Mouse (Mus musculus) intestine, embryonic 16.5 days (tissue): ENCODE measurements around the gene Kcnv2. TPM values are rescaled to one million over a fixed set of nuclear protein-coding genes. Genes with fewer than 3 reads are reported as not detected.

Experiments used
- ATAC-seq: fragments of 200-750 bp; cut with Nextera tagmentation; 2 replicates; pipeline ENCODE4 v1.8.0; 2017; ENCODE audit warnings: moderate TSS enrichment, moderate library complexity
- H3K27ac ChIP-seq: fragments of 300-500 bp; sonication (generic); 2 replicates; pipeline ENCODE4 v1.5.1; 2014; ENCODE audit warnings: mild to moderate bottlenecking, low read length
- H3K27me3 ChIP-seq: fragments of 300-500 bp; sonication (generic); replicated peaks from 2 replicates; pipeline ENCODE4 v1.6.1; 2014; ENCODE audit warnings: low read length, control low read depth, mixed read lengths; ENCODE audit not compliant: control insufficient read depth, insufficient read depth
- H3K36me3 ChIP-seq: fragments of 300-500 bp; sonication (generic); 2 replicates; pipeline ENCODE4 v1.6.1; 2014; ENCODE audit warnings: low read length, control low read depth; ENCODE audit not compliant: control insufficient read depth, insufficient read depth
- H3K4me1 ChIP-seq: fragments of 300-500 bp; sonication (generic); 2 replicates; pipeline ENCODE4 v1.6.1; 2014; ENCODE audit warnings: low read length, control low read depth, mixed read lengths; ENCODE audit not compliant: control insufficient read depth, insufficient read depth
- H3K4me2 ChIP-seq: fragments of 300-500 bp; sonication (generic); 2 replicates; pipeline ENCODE4 v1.6.1; 2014; ENCODE audit warnings: low read depth, low read length, control low read depth
- H3K4me3 ChIP-seq: fragments of 300-500 bp; sonication (generic); 2 replicates; pipeline ENCODE4 v1.5.1; 2014; ENCODE audit warnings: mild to moderate bottlenecking, low read length
- H3K9ac ChIP-seq: fragments of 300-500 bp; sonication (generic); 2 replicates; pipeline ENCODE4 v1.6.1; 2014; ENCODE audit warnings: low read depth, low read length
- H3K9me3 ChIP-seq: fragments of 300-500 bp; sonication (generic); 2 replicates; pipeline ENCODE4 v1.6.1; 2016; ENCODE audit warnings: low read length, control low read depth; ENCODE audit not compliant: control insufficient read depth
- WGBS: fragments of 180-500 bp; shearing (Covaris S2); extraction: QIAGEN DNeasy Blood & Tissue Kit; methylation state at CpG from one replicate; pipeline ENCODE4 v1.1.7; 2014; 5-methylcytosine and 5-hydroxymethylcytosine counted together
- polyA plus RNA-seq: library from polyadenylated mRNA; unstranded; fragments of >200 nt; fragmentation: Nextera tagmentation; extraction: Ambion mirVana; gene quantifications from 2 replicates; pipeline ENCODE4 v1.2.1, GENCODE M21; 2015

The Kcnv2 gene
- polyA plus RNA-seq, 1 experiment from 2014 or later = 0.07 TPM

GRCm38 (mm10) chr19:27317337-27317736 lies 5.1 kb upstream of the Kcnv2 start:
- 30% methylated on average over 5 of the region's 5 CpGs for WGBS
- peak; percentile 31; the same call in 1 of the 2 replicates for ATAC-seq
- Histone ChIP-seq H3K36me3 (no peaks in the 10 kb centered on the region), H3K4me1 (peaks cover 6% of the 10 kb centered on the region; the same call in 1 of the 2 replicates), H3K9ac (no peak overlapping the region), H3K27me3 (no peaks in the 10 kb centered on the region), H3K4me3 (no peak overlapping the region), H3K9me3 (no peaks in the 10 kb centered on the region), H3K4me2 (no peak overlapping the region), H3K27ac (no peak overlapping the region)

- H3K4me2 ChIP-seq = no peak overlapping the region
- WGBS = 94% methylated on average over 42 of the region's 42 CpGs
- H3K36me3 ChIP-seq = no peaks in the 10 kb centered on the region
- H3K27ac ChIP-seq = no peak overlapping the region
- H3K4me1 ChIP-seq = 0 out of 2 replicates have a peak, but pooled peaks cover 7% of the 10 kb centered on the region
- no peak overlapping the region for H3K4me3 ChIP-seq
- H3K9me3 ChIP-seq = no peaks in the 10 kb centered on the region
- H3K9ac ChIP-seq = no peak overlapping the region
- no peaks in the 10 kb centered on the region for H3K27me3 ChIP-seq
- no peak for ATAC-seq
Measured at GRCm38 (mm10) chr19:27322911-27323627, 681 bp downstream of the Kcnv2 start.

GRCm38 (mm10) chr19:27325558-27325957 lies 3.2 kb downstream of the Kcnv2 start:
- no peaks in the 10 kb centered on the region for H3K27me3 ChIP-seq
- H3K4me3 ChIP-seq = no peak overlapping the region
- H3K4me1 ChIP-seq = 0 out of 2 replicates have a peak, but pooled peaks cover 7% of the 10 kb centered on the region
- no peak overlapping the region for H3K27ac ChIP-seq
- no peaks in the 10 kb centered on the region for H3K36me3 ChIP-seq
- no peaks in the 10 kb centered on the region for H3K9me3 ChIP-seq
- peak; percentile 66 for ATAC-seq
- 54% methylated on average over 6 of the region's 6 CpGs for WGBS
- H3K9ac ChIP-seq = no peak overlapping the region
- no peak overlapping the region for H3K4me2 ChIP-seq

GRCm38 (mm10) chr19:27327569-27327968 lies 5.2 kb downstream of the Kcnv2 start:
- Histone ChIP-seq H3K4me3 (no peak overlapping the region), H3K4me2 (no peak overlapping the region), H3K27ac (no peak overlapping the region), H3K4me1 (0 out of 2 replicates have a peak, but pooled peaks cover 2% of the 10 kb centered on the region), H3K9me3 (no peaks in the 10 kb centered on the region), H3K36me3 (no peaks in the 10 kb centered on the region), H3K9ac (no peak overlapping the region), H3K27me3 (no peaks in the 10 kb centered on the region)
- ATAC-seq = peak; percentile 27; the same call in 1 of the 2 replicates
- WGBS = 80% methylated on average over 6 of the region's 6 CpGs

GRCm38 (mm10) chr19:27328166-27328565 lies 5.8 kb downstream of the Kcnv2 start:
- ATAC-seq = no peak
- Histone ChIP-seq H3K4me2 (no peak overlapping the region), H3K4me3 (no peak overlapping the region), H3K27me3 (no peaks in the 10 kb centered on the region), H3K27ac (no peak overlapping the region), H3K4me1 (no peaks in the 10 kb centered on the region), H3K9ac (no peak overlapping the region), H3K36me3 (no peaks in the 10 kb centered on the region), H3K9me3 (no peaks in the 10 kb centered on the region)
- WGBS = 70% methylated on average over 3 of the region's 3 CpGs

GRCm38 (mm10) chr19:27328644-27329043 lies 6.3 kb downstream of the Kcnv2 start:
- Histone ChIP-seq H3K4me3 (no peak overlapping the region), H3K9me3 (no peaks in the 10 kb centered on the region), H3K4me2 (no peak overlapping the region), H3K9ac (no peak overlapping the region), H3K27me3 (no peaks in the 10 kb centered on the region), H3K4me1 (no peaks in the 10 kb centered on the region), H3K36me3 (no peaks in the 10 kb centered on the region), H3K27ac (no peak overlapping the region)
- peak; percentile 77 for ATAC-seq
- 82% methylated on average over 4 of the region's 4 CpGs for WGBS

- Histone ChIP-seq H3K9me3 (no peaks in the 10 kb centered on the region), H3K4me1 (no peaks in the 10 kb centered on the region), H3K4me2 (no peak overlapping the region), H3K27ac (no peak overlapping the region), H3K4me3 (no peak overlapping the region), H3K27me3 (no peaks in the 10 kb centered on the region), H3K9ac (no peak overlapping the region), H3K36me3 (no peaks in the 10 kb centered on the region)
- ATAC-seq = no peak
- 66% methylated on average over 6 of the region's 6 CpGs for WGBS
Measured at GRCm38 (mm10) chr19:27332207-27332794, 9.9 kb downstream of the Kcnv2 start.

- ATAC-seq = no peak
- Histone ChIP-seq H3K27ac (no peak overlapping the region), H3K9ac (no peak overlapping the region), H3K36me3 (no peaks in the 10 kb centered on the region), H3K9me3 (no peaks in the 10 kb centered on the region), H3K4me3 (no peak overlapping the region), H3K4me1 (no peaks in the 10 kb centered on the region), H3K4me2 (no peak overlapping the region), H3K27me3 (no peaks in the 10 kb centered on the region)
- WGBS = 78% methylated on average over 4 of the region's 4 CpGs
Measured at GRCm38 (mm10) chr19:27336126-27336917, 13.9 kb downstream of the Kcnv2 start.

- no peak for ATAC-seq
- Histone ChIP-seq H3K4me1 (no peaks in the 10 kb centered on the region), H3K27ac (no peak overlapping the region), H3K36me3 (no peaks in the 10 kb centered on the region), H3K27me3 (no peaks in the 10 kb centered on the region), H3K4me3 (no peak overlapping the region), H3K9ac (no peak overlapping the region), H3K4me2 (no peak overlapping the region), H3K9me3 (no peaks in the 10 kb centered on the region)
- WGBS = 56% methylated on average over 1 of the region's 1 CpGs
Measured at GRCm38 (mm10) chr19:27346501-27346900, 24.1 kb downstream of the Kcnv2 start.
